In the genomic region with DNA sequence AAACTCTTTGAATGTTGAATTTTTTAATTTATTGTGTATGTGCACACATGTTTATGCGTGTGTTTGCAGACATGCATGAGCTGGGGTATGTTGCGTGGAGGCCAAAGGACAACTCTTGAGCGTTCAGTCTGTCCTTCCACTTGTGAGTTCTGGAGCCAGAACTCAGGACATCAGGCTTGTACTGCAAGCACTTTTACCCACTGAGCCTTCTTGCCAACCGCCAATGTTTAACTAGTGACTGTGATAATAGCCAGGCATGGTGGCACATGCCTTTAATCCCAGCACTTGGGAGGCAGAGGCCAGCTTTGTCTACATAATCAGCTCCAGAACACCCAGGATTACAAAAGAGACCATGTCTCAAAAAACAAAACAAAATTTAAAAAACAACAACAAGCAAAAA, we compare ENCODE assay signal across 8 mouse cellular contexts. TPM values are rescaled to one million over a fixed set of nuclear protein-coding genes. Genes with fewer than 3 reads are reported as not detected.
"Had no signal": no experiment of that assay in that cellular context is flagged by ENCODE, and none has a peak within 500 bp of the region (broad histone marks: within the 10 kb centered on the region; RNA-seq: fewer than 3 reads in every experiment).

No protein-coding gene starts in this region.

- DNase-seq: layer of hippocampus, adult 9-11 months; layer of hippocampus, postnatal 36 days; lung, postnatal 14 days; thymus, postnatal 4 days had no signal

RNA-seq across cellular contexts. Expression of a gene that starts 8.7 kb away (rescaled TPM):
- total RNA-seq: left cerebral cortex, adult 8-10 months; left cerebral cortex, postnatal 25 days; monocyte, adult 5-6 weeks; neutrophil, adult 5-6 weeks had no signal

RNA-seq across cellular contexts. Expression of a gene that starts 25.0 kb away (rescaled TPM):
- total RNA-seq: monocyte, adult 5-6 weeks had no signal

RNA-seq across cellular contexts. Expression of a gene that starts 38.6 kb away (rescaled TPM):
- total RNA-seq: monocyte, adult 5-6 weeks; neutrophil, adult 5-6 weeks had no signal
